Mouse (Mus musculus) kidney, embryonic 14.5 days (tissue): ENCODE results near the gene Cep112. TPM values are rescaled to one million over a fixed set of nuclear protein-coding genes. Genes with fewer than 3 reads are reported as not detected.
A peak's percentile ranks its signal among the peaks of the same experiment; 100 is the strongest.

ENCODE experiments used
- ATAC-seq: fragments of 200-750 bp; cut with Nextera tagmentation; 2 replicates; pipeline ENCODE4 v1.8.0; 2017; ENCODE audit warnings: moderate number of reproducible peaks, mild to moderate bottlenecking, moderate TSS enrichment, moderate library complexity; ENCODE audit not compliant: low FRiP score, low TSS enrichment
- H3K27ac ChIP-seq: fragments of 300-500 bp; sonication (generic); 2 replicates; pipeline ENCODE4 v1.5.1; 2014; ENCODE audit warnings: low read depth, mild to moderate bottlenecking, low read length, moderate library complexity, mixed read lengths
- H3K27me3 ChIP-seq: fragments of 300-500 bp; sonication (generic); 2 replicates; pipeline ENCODE4 v1.6.1; 2014; ENCODE audit warnings: mild to moderate bottlenecking, low read length; ENCODE audit not compliant: control insufficient read depth, insufficient read depth
- H3K36me3 ChIP-seq: fragments of 300-500 bp; sonication (generic); 2 replicates; pipeline ENCODE4 v1.6.1; 2014; ENCODE audit warnings: low read length, mixed read lengths; ENCODE audit not compliant: control insufficient read depth, insufficient read depth
- H3K4me1 ChIP-seq: fragments of 300-500 bp; sonication (generic); 2 replicates; pipeline ENCODE4 v1.6.1; 2014; ENCODE audit warnings: low read length, mixed read lengths; ENCODE audit not compliant: control insufficient read depth, insufficient read depth
- H3K4me2 ChIP-seq: fragments of 300-500 bp; sonication (generic); replicated peaks from 2 replicates; pipeline ENCODE4 v1.6.1; 2014; ENCODE audit warnings: low read depth, mild to moderate bottlenecking, low read length
- H3K4me3 ChIP-seq: fragments of 300-500 bp; sonication (generic); 2 replicates; pipeline ENCODE4 v1.5.1; 2014; ENCODE audit warnings: mild to moderate bottlenecking, low read length
- H3K9ac ChIP-seq: fragments of 300-500 bp; sonication (generic); 2 replicates; pipeline ENCODE4 v1.6.1; 2014; ENCODE audit warnings: low read depth, mild to moderate bottlenecking, low read length, moderate library complexity
- H3K9me3 ChIP-seq: fragments of 300-500 bp; sonication (generic); 2 replicates; pipeline ENCODE4 v1.6.1; 2016; ENCODE audit warnings: low read length; ENCODE audit not compliant: control insufficient read depth
- WGBS: fragments of 180-500 bp; shearing (Covaris S2); extraction: QIAGEN DNeasy Blood & Tissue Kit; methylation state at CpG from one replicate; pipeline ENCODE4 v1.1.7; 2014; 5-methylcytosine and 5-hydroxymethylcytosine counted together
- polyA plus RNA-seq: library from polyadenylated mRNA; unstranded; fragments of >200 nt; fragmentation: Nextera tagmentation; extraction: Ambion mirVana; gene quantifications from 2 replicates; pipeline ENCODE4 v1.2.1, GENCODE M21; 2014

Gene Cep112
- polyA plus RNA-seq, 1 experiment from 2014 or later = 16.3 TPM

- Histone ChIP-seq H3K4me3 (peak overlapping the region; percentile 70; the same call in 1 of the 2 replicates), H3K27ac (no peak overlapping the region), H3K9ac (no peak overlapping the region), H3K27me3 (0 out of 2 replicates have a peak, but pooled peaks cover 4% of the 10 kb centered on the region), H3K4me1 (no peaks in the 10 kb centered on the region), H3K36me3 (no peaks in the 10 kb centered on the region), H3K9me3 (no peaks in the 10 kb centered on the region), H3K4me2 (peak overlapping the region; percentile 71; the same call in 1 of the 2 replicates)
- WGBS = 88% methylated on average over 3 of the region's 3 CpGs
- ATAC-seq = no peak
These were observed 1.1 kb downstream of the Cep112 start for GRCm38 (mm10) chr11:108426086-108426485.

DNA sequence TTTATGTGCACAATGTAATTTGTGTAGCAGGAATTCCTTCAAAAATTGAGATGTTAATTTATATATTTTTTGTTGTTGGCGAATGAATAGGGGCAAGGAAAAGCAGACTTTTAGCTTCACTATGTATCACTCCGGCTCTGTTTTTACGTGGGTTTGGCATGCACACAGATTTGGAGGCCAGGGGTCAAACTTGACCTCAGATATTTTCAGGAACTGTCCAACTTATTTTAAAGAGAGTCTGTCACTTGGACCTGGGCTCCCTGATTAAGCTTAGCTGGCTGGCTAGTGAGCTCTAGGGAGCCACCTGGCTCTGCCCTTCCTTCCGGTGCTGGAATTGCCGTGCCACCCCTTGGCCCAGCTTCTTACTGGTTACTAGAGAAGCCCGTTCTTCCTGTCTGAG, 2.2 kb downstream of the Cep112 start:
- no peak overlapping the region for H3K4me3 ChIP-seq
- WGBS = 62% methylated on average over 6 of the region's 6 CpGs
- no peak for ATAC-seq
- no peak overlapping the region for H3K27ac ChIP-seq
- no peaks in the 10 kb centered on the region for H3K9me3 ChIP-seq
- H3K36me3 ChIP-seq = no peaks in the 10 kb centered on the region
- no peaks in the 10 kb centered on the region for H3K4me1 ChIP-seq
- H3K9ac ChIP-seq = no peak overlapping the region
- H3K4me2 ChIP-seq = no peak overlapping the region
- H3K27me3 ChIP-seq = 0 out of 2 replicates have a peak, but pooled peaks cover 4% of the 10 kb centered on the region

GRCm38 (mm10) chr11:108429076-108429475, 4.1 kb downstream of the Cep112 start:
- no peak overlapping the region for H3K27ac ChIP-seq
- no peak overlapping the region for H3K9ac ChIP-seq
- no peaks in the 10 kb centered on the region for H3K9me3 ChIP-seq
- 77% methylated on average over 2 of the region's 2 CpGs for WGBS
- no peaks in the 10 kb centered on the region for H3K27me3 ChIP-seq
- no peaks in the 10 kb centered on the region for H3K36me3 ChIP-seq
- no peak for ATAC-seq
- no peak overlapping the region for H3K4me2 ChIP-seq
- no peaks in the 10 kb centered on the region for H3K4me1 ChIP-seq
- no peak overlapping the region for H3K4me3 ChIP-seq

- Histone ChIP-seq H3K4me1 (no peaks in the 10 kb centered on the region), H3K9ac (no peak overlapping the region), H3K4me2 (no peak overlapping the region), H3K4me3 (no peak overlapping the region), H3K27ac (no peak overlapping the region), H3K27me3 (no peaks in the 10 kb centered on the region), H3K36me3 (no peaks in the 10 kb centered on the region), H3K9me3 (no peaks in the 10 kb centered on the region)
- WGBS = 43% methylated on average over 11 of the region's 11 CpGs
- 0 out of 2 replicates have a peak, but pooled peaks have one; percentile 72 for ATAC-seq
These were observed 19.0 kb downstream of the Cep112 start for GRCm38 (mm10) chr11:108443893-108444563.

DNA sequence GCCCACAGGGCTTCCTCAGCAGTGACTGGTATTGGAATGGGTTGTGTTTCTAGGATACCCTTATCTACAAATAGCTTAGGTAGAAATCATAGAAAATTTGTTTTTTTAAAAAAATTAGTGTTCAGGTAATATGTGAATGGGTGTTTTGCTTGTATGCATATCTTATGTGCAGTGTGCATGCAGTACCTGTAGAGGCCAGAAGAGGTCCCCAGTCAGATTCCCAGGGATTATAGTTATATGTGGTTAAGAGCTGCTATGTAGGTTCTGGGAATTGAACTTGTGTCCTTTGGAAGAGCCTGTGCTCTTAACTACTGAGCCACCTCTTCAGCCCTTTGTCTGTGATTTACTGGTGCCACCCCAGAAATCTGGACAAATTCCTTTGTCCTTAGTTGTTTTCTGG, 22.2 kb downstream of the Cep112 start:
- H3K36me3 ChIP-seq = no peaks in the 10 kb centered on the region
- no peak overlapping the region for H3K4me3 ChIP-seq
- no peak overlapping the region for H3K27ac ChIP-seq
- ATAC-seq = no peak
- no peaks in the 10 kb centered on the region for H3K27me3 ChIP-seq
- no peak overlapping the region for H3K9ac ChIP-seq
- H3K4me1 ChIP-seq = no peaks in the 10 kb centered on the region
- no peaks in the 10 kb centered on the region for H3K9me3 ChIP-seq
- no peak overlapping the region for H3K4me2 ChIP-seq

DNA sequence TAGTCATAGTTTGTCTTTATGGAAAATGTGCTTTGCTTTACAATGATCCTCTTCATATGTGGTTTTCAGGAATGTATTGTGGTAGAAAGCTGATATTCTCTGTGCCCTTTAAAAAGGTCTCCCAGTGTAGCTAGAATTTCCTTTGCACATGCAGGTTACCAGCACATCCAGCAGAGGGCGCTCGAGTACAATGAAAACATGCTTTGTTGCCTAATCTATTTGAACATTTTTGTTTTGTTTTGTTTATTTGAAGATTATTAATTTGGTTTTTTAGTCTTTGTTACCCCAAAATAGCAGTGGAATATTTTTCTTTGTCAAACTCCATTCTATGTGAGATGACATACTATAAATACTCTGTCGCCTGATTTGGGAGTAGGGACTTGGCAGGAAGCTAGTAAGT, 24.8 kb downstream of the Cep112 start:
- ATAC-seq = no peak
- Histone ChIP-seq H3K9ac (no peak overlapping the region), H3K27me3 (no peaks in the 10 kb centered on the region), H3K4me3 (no peak overlapping the region), H3K4me1 (no peaks in the 10 kb centered on the region), H3K9me3 (no peaks in the 10 kb centered on the region), H3K36me3 (no peaks in the 10 kb centered on the region), H3K27ac (no peak overlapping the region), H3K4me2 (no peak overlapping the region)
- 30% methylated on average over 3 of the region's 3 CpGs for WGBS

- no peaks in the 10 kb centered on the region for H3K4me1 ChIP-seq
- H3K9me3 ChIP-seq = no peaks in the 10 kb centered on the region
- H3K27ac ChIP-seq = no peak overlapping the region
- H3K4me3 ChIP-seq = no peak overlapping the region
- no peaks in the 10 kb centered on the region for H3K36me3 ChIP-seq
- H3K4me2 ChIP-seq = no peak overlapping the region
- H3K27me3 ChIP-seq = no peaks in the 10 kb centered on the region
- 89% methylated on average over 3 of the region's 3 CpGs for WGBS
- no peak overlapping the region for H3K9ac ChIP-seq
- no peak for ATAC-seq
These were observed 34.6 kb downstream of the Cep112 start for GRCm38 (mm10) chr11:108459599-108459998.

DNA sequence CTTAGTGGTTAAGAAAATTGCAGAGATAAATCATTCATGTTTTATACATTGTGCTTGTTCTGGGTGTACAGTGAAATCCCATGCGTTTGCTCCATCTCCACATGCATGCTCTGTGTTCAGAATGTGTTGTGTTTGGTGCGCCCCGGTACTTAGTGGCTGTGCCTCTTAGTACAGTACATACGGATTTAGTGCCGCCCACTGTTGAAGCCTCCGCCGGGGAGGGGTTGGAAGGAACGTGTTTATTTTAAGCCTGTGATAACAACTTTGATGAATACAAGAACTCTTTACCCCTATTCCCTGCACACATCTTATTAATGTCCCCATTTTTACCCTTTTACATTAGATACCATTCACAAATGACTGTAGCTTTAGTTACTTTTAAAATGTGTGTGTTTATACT, 39.1 kb downstream of the Cep112 start:
- Histone ChIP-seq H3K9ac (no peak overlapping the region), H3K4me3 (no peak overlapping the region), H3K27me3 (no peaks in the 10 kb centered on the region), H3K4me2 (no peak overlapping the region), H3K27ac (no peak overlapping the region), H3K9me3 (no peaks in the 10 kb centered on the region), H3K36me3 (no peaks in the 10 kb centered on the region), H3K4me1 (no peaks in the 10 kb centered on the region)
- WGBS = 62% methylated on average over 8 of the region's 8 CpGs
- ATAC-seq = no peak

- Histone ChIP-seq H3K27ac (no peak overlapping the region), H3K9ac (no peak overlapping the region), H3K9me3 (no peaks in the 10 kb centered on the region), H3K4me2 (no peak overlapping the region), H3K4me1 (no peaks in the 10 kb centered on the region), H3K36me3 (no peaks in the 10 kb centered on the region), H3K27me3 (no peaks in the 10 kb centered on the region), H3K4me3 (no peak overlapping the region)
- WGBS = 59% methylated on average over 4 of the region's 4 CpGs
- no peak for ATAC-seq
These were observed 39.8 kb downstream of the Cep112 start for GRCm38 (mm10) chr11:108464715-108465301.
